In genomic region chr16:28015276-28015897, GRCm38 (mm10) we compare ENCODE assay signal across 35 mouse cellular contexts.
A peak's percentile ranks its signal among the peaks of the same experiment; 100 is the strongest.
DNase-seq lines count a peak whose midpoint lies in the region; ATAC-seq and TF ChIP-seq lines count a peak whose summit lies in the region.
"Had no signal": no experiment of that assay in that cellular context is flagged by ENCODE, and none has a peak within 500 bp of the region (broad histone marks: within the 10 kb centered on the region; RNA-seq: fewer than 3 reads in every experiment).

No protein-coding gene starts in this region.

- H3K27ac ChIP-seq in forebrain, embryonic 13.5 days = no peak overlapping the region
- H3K27ac ChIP-seq in forebrain, postnatal 0 days (ENCODE audit: low read depth, low read length) = no peak overlapping the region
- no peak overlapping the region for H3K27ac ChIP-seq in ES-E14 (ENCODE audit: insufficient read depth, low read depth, low read length, poor library complexity, severe bottlenecking)
- no peak overlapping the region for H3K27ac ChIP-seq in midbrain, embryonic 15.5 days
- H3K27ac ChIP-seq: embryonic facial prominence, embryonic 12.5 days; forebrain, embryonic 10.5 days; gastrocnemius, adult 2 months; hindbrain, embryonic 12.5 days; hindbrain, postnatal 0 days; intestine, embryonic 15.5 days; layer of hippocampus, adult 2 months; limb, embryonic 13.5 days; liver, embryonic 12.5 days; stomach, postnatal 0 days had no signal

- no peak overlapping the region for H3K9ac ChIP-seq in forebrain, embryonic 13.5 days
- H3K9ac ChIP-seq in forebrain, postnatal 0 days = no peak overlapping the region
- no peak overlapping the region for H3K9ac ChIP-seq in ES-E14 (ENCODE audit: insufficient read depth, low read depth, low read length, poor library complexity, severe bottlenecking)
- no peak overlapping the region for H3K9ac ChIP-seq in midbrain, embryonic 15.5 days
- H3K9ac ChIP-seq: embryonic facial prominence, embryonic 12.5 days; hindbrain, embryonic 12.5 days; intestine, embryonic 15.5 days; limb, embryonic 13.5 days; liver, embryonic 12.5 days; liver, postnatal 0 days had no signal

- WGBS in forebrain, embryonic 13.5 days = 41% methylated on average over 6 of the region's 6 CpGs
- 39% methylated on average over 6 of the region's 6 CpGs for WGBS in forebrain, postnatal 0 days
- WGBS in midbrain, embryonic 15.5 days = 59% methylated on average over 6 of the region's 6 CpGs

- H3K9me3 ChIP-seq in forebrain, embryonic 13.5 days (replicated peaks) = no peaks in the 10 kb centered on the region
- no peaks in the 10 kb centered on the region for H3K9me3 ChIP-seq in forebrain, postnatal 0 days (ENCODE audit: low read length)
- no peaks in the 10 kb centered on the region for H3K9me3 ChIP-seq in ES-E14 (ENCODE audit: control insufficient read depth, insufficient read depth, low read depth, low read length)
- no peaks in the 10 kb centered on the region for H3K9me3 ChIP-seq in midbrain, embryonic 15.5 days
- H3K9me3 ChIP-seq: embryonic facial prominence, embryonic 12.5 days; forebrain, embryonic 10.5 days; hindbrain, embryonic 12.5 days; intestine, embryonic 15.5 days; limb, embryonic 13.5 days; liver, embryonic 12.5 days had no signal

- H3K4me2 ChIP-seq in forebrain, embryonic 13.5 days = no peak overlapping the region
- no peak overlapping the region for H3K4me2 ChIP-seq in forebrain, postnatal 0 days (ENCODE audit: low read depth)
- H3K4me2 ChIP-seq in midbrain, embryonic 15.5 days = no peak overlapping the region
- H3K4me2 ChIP-seq: embryonic facial prominence, embryonic 12.5 days; heart, embryonic 11.5 days; hindbrain, embryonic 12.5 days; intestine, embryonic 15.5 days; limb, embryonic 13.5 days; liver, embryonic 12.5 days had no signal

- no peak for DNase-seq in forebrain, postnatal 0 days
- no peak for DNase-seq in ES-E14 (ENCODE audit: low read depth, low spot score)
- DNase-seq in embryo, embryonic 10.5 days (ENCODE audit: low spot score) = peak; percentile 17
- no peak for DNase-seq in layer of hippocampus, postnatal 36 days
- no peak for DNase-seq in liver
- DNase-seq in frontal cortex, postnatal 36 days (ENCODE audit: low spot score in 2 of 2) = no peak
- DNase-seq: adrenal gland, adult 8-10 months; cerebellum, adult 11 months; cerebellum, adult 9-10 months; cerebellum, postnatal 36 days; gastrocnemius, adult 2 months; gastrocnemius, postnatal 36 days; heart, adult 18-20 months; heart, postnatal 36 days; kidney, adult 2 months; kidney, postnatal 36 days; liver, postnatal 0 days; lung, postnatal 36 days; right cerebral cortex, adult 18-20 months; spleen, adult 18-20 months; thymus, adult 18-20 months; thymus, postnatal 25 days had no signal

- peak; percentile 48; the same call in 1 of the 2 replicates for ATAC-seq in forebrain, embryonic 13.5 days
- ATAC-seq in forebrain, postnatal 0 days = no peak
- peak; percentile 82 for ATAC-seq in midbrain, embryonic 15.5 days (replicated peaks)
- ATAC-seq: activated CD4-positive, CD25-positive, alpha-beta regulatory T cell, adult 4 months; hindbrain, postnatal 0 days; intestine, embryonic 15.5 days; liver, embryonic 12.5 days; liver, postnatal 0 days had no signal

- in situ Hi-C loops in ES-E14 (cut with MboI; ENCODE audit: low sequenced_read_pairs in 2 of 2, unreplicated experiment in 2 of 2) = no loop called here

- TF ChIP-seq CTCF in forebrain, postnatal 0 days (IDR thresholded peaks at IDR 0.05; ENCODE audit: low read depth) = no peak

- H3K27me3 ChIP-seq in forebrain, embryonic 13.5 days = no peaks in the 10 kb centered on the region
- no peaks in the 10 kb centered on the region for H3K27me3 ChIP-seq in forebrain, postnatal 0 days (ENCODE audit: insufficient read depth, low read length)
- no peaks in the 10 kb centered on the region for H3K27me3 ChIP-seq in midbrain, embryonic 15.5 days (replicated peaks)
- H3K27me3 ChIP-seq: embryonic facial prominence, embryonic 12.5 days; hindbrain, embryonic 12.5 days; intestine, embryonic 15.5 days; limb, embryonic 13.5 days; liver, embryonic 12.5 days had no signal

- no peaks in the 10 kb centered on the region for H3K36me3 ChIP-seq in forebrain, embryonic 13.5 days (ENCODE audit: poor library complexity, severe bottlenecking)
- H3K36me3 ChIP-seq in forebrain, postnatal 0 days (ENCODE audit: insufficient read depth) = no peaks in the 10 kb centered on the region
- H3K36me3 ChIP-seq in ES-E14 (ENCODE audit: control insufficient read depth, insufficient read depth, low read length, poor library complexity, severe bottlenecking) = no peaks in the 10 kb centered on the region
- H3K36me3 ChIP-seq in midbrain, embryonic 15.5 days (replicated peaks) = no peaks in the 10 kb centered on the region
- H3K36me3 ChIP-seq: embryonic facial prominence, embryonic 12.5 days; forebrain, embryonic 10.5 days; hindbrain, embryonic 12.5 days; intestine, embryonic 15.5 days; limb, embryonic 13.5 days; liver, embryonic 12.5 days had no signal

- H3K4me3 ChIP-seq in forebrain, embryonic 13.5 days = no peak overlapping the region
- H3K4me3 ChIP-seq in forebrain, postnatal 0 days (ENCODE audit: low read depth, low read length) = no peak overlapping the region
- no peak overlapping the region for H3K4me3 ChIP-seq in ES-E14 (ENCODE audit: insufficient read depth in 1 of 2, low read depth in 1 of 2, low read length in 2 of 2, poor library complexity in 1 of 2, severe bottlenecking in 1 of 2)
- no peak overlapping the region for H3K4me3 ChIP-seq in midbrain, embryonic 15.5 days
- H3K4me3 ChIP-seq: embryonic facial prominence, embryonic 12.5 days; forebrain, embryonic 10.5 days; gastrocnemius, adult 2 months; hindbrain, embryonic 12.5 days; intestine, embryonic 15.5 days; layer of hippocampus, adult 2 months; limb, embryonic 13.5 days; liver, embryonic 12.5 days had no signal

- no peaks in the 10 kb centered on the region for H3K4me1 ChIP-seq in forebrain, embryonic 13.5 days
- no peaks in the 10 kb centered on the region for H3K4me1 ChIP-seq in forebrain, postnatal 0 days (ENCODE audit: insufficient read depth)
- no peaks in the 10 kb centered on the region for H3K4me1 ChIP-seq in ES-E14 (ENCODE audit: control insufficient read depth in 2 of 2, insufficient read depth in 2 of 2, low read length in 2 of 2, poor library complexity in 1 of 2)
- no peaks in the 10 kb centered on the region for H3K4me1 ChIP-seq in midbrain, embryonic 15.5 days
- H3K4me1 ChIP-seq: embryonic facial prominence, embryonic 12.5 days; hindbrain, embryonic 12.5 days; intestine, embryonic 15.5 days; liver, embryonic 12.5 days had no signal

TF ChIP-seq in ES-E14, 5 proteins besides CTCF, POLR2A, EP300 and RAD21:
- TF ChIP-seq MAFK (IDR thresholded peaks at IDR 0.05; ENCODE audit: insufficient read depth, low read depth, low read length) = peak; percentile 69
- no peak for TF ChIP-seq CHD2 (IDR thresholded peaks at IDR 0.05; ENCODE audit: low read depth, low read length)
TF ChIP-seq in ES-E14: peak in this region for 1.
